In the genomic region with DNA sequence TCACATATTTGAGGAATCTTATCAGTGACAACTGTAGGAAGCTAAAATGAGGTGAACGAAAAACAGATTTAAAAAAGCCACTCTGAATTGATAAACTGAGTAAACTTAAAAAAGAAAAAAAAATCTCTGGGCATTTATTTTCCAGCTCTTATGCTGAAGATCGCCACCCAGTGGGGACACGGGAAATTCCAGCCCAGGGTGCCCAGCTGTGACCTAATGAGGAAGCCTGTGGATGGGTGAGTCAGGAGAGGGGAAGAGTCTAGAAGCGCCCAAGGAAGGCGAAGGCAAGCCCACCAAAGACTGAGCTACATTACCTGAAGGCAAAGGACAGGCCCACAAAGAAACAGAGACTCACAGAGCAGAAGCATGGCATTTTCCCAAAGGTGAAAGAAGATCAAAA, we compare ENCODE assay signal across 8 mouse cellular contexts.
DNase-seq lines count a peak whose midpoint lies in the region; ATAC-seq lines count a peak whose summit lies in the region.

No protein-coding gene starts in this region.

- H3K4me3 ChIP-seq in forebrain, embryonic 10.5 days: no peak overlapping the region
- H3K4me3 ChIP-seq in forebrain, embryonic 12.5 days (replicated peaks): no peak overlapping the region
- H3K4me3 ChIP-seq in heart, embryonic 16.5 days (ENCODE audit: low read length): no peak overlapping the region
- H3K4me3 ChIP-seq in midbrain, embryonic 14.5 days (replicated peaks; ENCODE audit: low read depth, low read length): no peak overlapping the region

- H3K27me3 ChIP-seq in forebrain, embryonic 10.5 days (ENCODE audit: poor library complexity, severe bottlenecking): no peaks in the 10 kb centered on the region; the same call in 1 of the 2 replicates
- peaks cover 4% of the 10 kb centered on the region; the same call in 1 of the 2 replicates for H3K27me3 ChIP-seq in forebrain, embryonic 12.5 days
- no peaks in the 10 kb centered on the region; the same call in 1 of the 2 replicates for H3K27me3 ChIP-seq in heart, embryonic 16.5 days (ENCODE audit: control insufficient read depth, insufficient read depth, low read length)
- H3K27me3 ChIP-seq in midbrain, embryonic 14.5 days (ENCODE audit: control insufficient read depth, insufficient read depth, low read length): no peaks in the 10 kb centered on the region

- no peak overlapping the region for H3K27ac ChIP-seq in forebrain, embryonic 10.5 days
- H3K27ac ChIP-seq in forebrain, embryonic 12.5 days: no peak overlapping the region
- peak overlapping the region; percentile 67 for H3K27ac ChIP-seq in heart, embryonic 16.5 days (ENCODE audit: low read length)
- no peak overlapping the region for H3K27ac ChIP-seq in midbrain, embryonic 14.5 days (replicated peaks; ENCODE audit: low read depth, low read length)

- no peak overlapping the region for H3K4me2 ChIP-seq in forebrain, embryonic 12.5 days
- H3K4me2 ChIP-seq in heart, embryonic 16.5 days (ENCODE audit: low read depth, low read length): peak overlapping the region; percentile 51
- H3K4me2 ChIP-seq in midbrain, embryonic 14.5 days (ENCODE audit: low read length): no peak overlapping the region

- 36% methylated on average over 5 of the region's 5 CpGs for WGBS in forebrain, embryonic 10.5 days
- 34% methylated on average over 5 of the region's 5 CpGs for WGBS in forebrain, embryonic 12.5 days
- 12% methylated on average over 5 of the region's 5 CpGs for WGBS in heart, embryonic 16.5 days
- 37% methylated on average over 5 of the region's 5 CpGs for WGBS in midbrain, embryonic 14.5 days

- no peak for ATAC-seq in forebrain, embryonic 12.5 days (ENCODE audit: low FRiP score)
- ATAC-seq in heart, embryonic 16.5 days (replicated peaks; ENCODE audit: extremely low read depth, insufficient read depth, low FRiP score): peak; percentile 34
- no peak for ATAC-seq in midbrain, embryonic 14.5 days (ENCODE audit: low FRiP score, low TSS enrichment)

- peaks cover 14% of the 10 kb centered on the region for H3K4me1 ChIP-seq in forebrain, embryonic 10.5 days
- H3K4me1 ChIP-seq in forebrain, embryonic 12.5 days: peaks cover 3% of the 10 kb centered on the region; the same call in 1 of the 2 replicates
- H3K4me1 ChIP-seq in heart, embryonic 16.5 days (ENCODE audit: control insufficient read depth, insufficient read depth, low read length): peaks cover 16% of the 10 kb centered on the region
- peaks cover 4% of the 10 kb centered on the region; the same call in 1 of the 2 replicates for H3K4me1 ChIP-seq in midbrain, embryonic 14.5 days (ENCODE audit: control insufficient read depth, insufficient read depth, low read length)

- H3K9me3 ChIP-seq in forebrain, embryonic 10.5 days: peaks cover 3% of the 10 kb centered on the region; the same call in 1 of the 2 replicates
- 0 out of 2 replicates have a peak, but pooled peaks cover 3% of the 10 kb centered on the region for H3K9me3 ChIP-seq in forebrain, embryonic 12.5 days
- peaks cover 3% of the 10 kb centered on the region; the same call in 1 of the 2 replicates for H3K9me3 ChIP-seq in heart, embryonic 16.5 days (replicated peaks; ENCODE audit: control insufficient read depth, low read length)
- H3K9me3 ChIP-seq in midbrain, embryonic 14.5 days (ENCODE audit: control insufficient read depth, low read length): no peaks in the 10 kb centered on the region

- DNase-seq in forebrain, embryonic 10.5 days (ENCODE audit: extremely low spot score, low spot score): peak; percentile 39
- DNase-seq in 3T3-L1 (ENCODE audit: low read depth, low spot score): peak; percentile 47
- DNase-seq in brain, adult 2 months (ENCODE audit: low read depth, low spot score): peak; percentile 71
- peak; percentile 24 to 31 for DNase-seq in layer of hippocampus, postnatal 36 days
- peak; percentile 79 for DNase-seq in midbrain, embryonic 14.5 days
- DNase-seq in B cell, adult 2 months: no peak

- no peak overlapping the region for H3K9ac ChIP-seq in forebrain, embryonic 12.5 days
- H3K9ac ChIP-seq in heart, embryonic 16.5 days (ENCODE audit: low read length): 0 out of 2 replicates have a peak overlapping the region, but pooled peaks have one; percentile 21
- H3K9ac ChIP-seq in midbrain, embryonic 14.5 days (replicated peaks; ENCODE audit: low read length): no peak overlapping the region

- H3K36me3 ChIP-seq in forebrain, embryonic 10.5 days (replicated peaks): no peaks in the 10 kb centered on the region
- H3K36me3 ChIP-seq in forebrain, embryonic 12.5 days (replicated peaks): no peaks in the 10 kb centered on the region
- no peaks in the 10 kb centered on the region for H3K36me3 ChIP-seq in heart, embryonic 16.5 days (ENCODE audit: control insufficient read depth, insufficient read depth)
- no peaks in the 10 kb centered on the region for H3K36me3 ChIP-seq in midbrain, embryonic 14.5 days (ENCODE audit: control insufficient read depth, insufficient read depth, low read length)

Comparison
In these comparisons a context has a peak if more than half of its experiments do, and no peak if none do; other contexts are left out.
1. DNase-seq: peak in forebrain, embryonic 10.5 days (single experiment), 3T3-L1 (single experiment), brain, adult 2 months (single experiment), layer of hippocampus, postnatal 36 days (2 of 2) and midbrain, embryonic 14.5 days (single experiment); none in B cell, adult 2 months (0 of 2).